Mouse (Mus musculus) CH12.LX (cell line): ENCODE measurements at regions not wholly inside any gene's neighbourhood (a gene's known extent, or its start where the extent isn't known, plus 50 kb on each side); places are given as distances from the start of the nearest gene placed in this dataset.

Experiments
- BHLHE40 ChIP-seq: IDR thresholded peaks from 2 replicates; pipeline ENCODE4 v1.6.1; 2011; ENCODE audit warnings: mild to moderate bottlenecking, low read depth, low read length, improper control_type of control experiment
- CTCF ChIP-seq, 2 experiments: IDR thresholded peaks in 1 of 2; conservative IDR thresholded peaks in 1 of 2; 2 replicates each; pipeline ENCODE4 v1.5.1; 2011 to 2012; ENCODE audit warnings: low read depth in 2 of 2, low read length in 2 of 2, improper control_type of control experiment in 1 of 2, inconsistent platforms in 1 of 2, mild to moderate bottlenecking in 1 of 2, moderate library complexity in 1 of 2
- IRF4 ChIP-seq: IDR thresholded peaks from 2 replicates; pipeline ENCODE4 v1.6.1; 2014; ENCODE audit warnings: low read depth, mild to moderate bottlenecking, inconsistent platforms, low read length, improper control_type of control experiment
- MAFK ChIP-seq: IDR thresholded peaks from 2 replicates; pipeline ENCODE4 v1.6.1; 2011; ENCODE audit warnings: low read length, improper control_type of control experiment; ENCODE audit not compliant: insufficient replicate concordance
- MAX ChIP-seq: IDR thresholded peaks from 2 replicates; pipeline ENCODE4 v1.6.1; 2011; ENCODE audit warnings: low read length, improper control_type of control experiment
- NELFE ChIP-seq: IDR thresholded peaks from 2 replicates; pipeline ENCODE4 v1.6.1; 2011; ENCODE audit warnings: low read depth, low read length, improper control_type of control experiment
- POLR2A ChIP-seq: IDR thresholded peaks from 2 replicates; pipeline ENCODE4 v1.6.1; 2011; ENCODE audit warnings: low read depth, mild to moderate bottlenecking, improper control_type of control experiment, low read length
- RAD21 ChIP-seq: IDR thresholded peaks from 2 replicates; pipeline ENCODE4 v1.6.1; 2011; ENCODE audit warnings: low read depth, mild to moderate bottlenecking, low read length, improper control_type of control experiment, moderate library complexity
- SIN3A ChIP-seq: IDR thresholded peaks from 2 replicates; pipeline ENCODE4 v1.6.1; 2012; ENCODE audit warnings: low read length, improper control_type of control experiment, inconsistent platforms
- TBP ChIP-seq: conservative IDR thresholded peaks from 2 replicates; pipeline ENCODE4 v1.6.1; 2011; ENCODE audit warnings: low read depth, low read length, improper control_type of control experiment
- USF1 ChIP-seq: IDR thresholded peaks from 2 replicates; pipeline ENCODE4 v1.6.1; 2014; ENCODE audit warnings: low read depth, mild to moderate bottlenecking, inconsistent platforms, low read length, improper control_type of control experiment
- ZC3H11A ChIP-seq: IDR thresholded peaks from 2 replicates; pipeline ENCODE4 v1.6.1; 2012; ENCODE audit warnings: low read depth, mild to moderate bottlenecking, inconsistent platforms, low read length, improper control_type of control experiment
- ZKSCAN1 ChIP-seq: IDR thresholded peaks from 2 replicates; pipeline ENCODE4 v1.6.1; 2012; ENCODE audit warnings: low read depth, inconsistent platforms, low read length, improper control_type of control experiment, borderline replicate concordance

DNA sequence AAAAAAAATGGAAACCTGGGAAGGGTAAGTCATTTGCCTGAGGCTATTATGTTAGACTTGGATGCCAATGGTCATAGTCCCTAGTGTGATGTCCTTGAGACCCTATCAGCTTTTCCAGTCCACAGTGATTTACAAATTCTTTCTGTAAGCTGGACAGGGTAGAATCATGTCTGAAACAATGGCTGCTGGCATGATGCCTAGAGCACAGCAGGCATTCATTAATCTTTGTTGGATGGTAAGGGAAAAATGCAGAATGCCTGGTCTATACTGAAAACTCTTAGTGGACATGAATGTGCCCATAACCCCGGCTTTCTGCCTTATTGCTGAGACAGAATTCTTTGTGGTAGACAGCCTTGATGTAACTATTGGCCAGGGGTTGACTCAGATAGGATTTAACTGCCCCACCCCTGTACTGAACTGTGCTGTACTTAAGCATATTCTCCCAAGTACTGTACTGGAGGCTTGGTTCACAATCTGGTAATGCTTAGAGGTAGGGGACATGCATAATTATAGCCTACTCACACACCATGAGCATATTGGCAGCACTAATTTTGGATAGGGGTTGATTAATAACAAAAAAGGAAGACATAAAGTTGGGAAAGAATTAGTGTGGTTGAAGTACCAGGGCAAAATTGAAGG, 424.8 kb downstream of the Zfp619 start:
- TF ChIP-seq MAFK, result no peak
- TF ChIP-seq BHLHE40, result no peak
- no peak for TF ChIP-seq ZKSCAN1
- no peak for TF ChIP-seq POLR2A
- TF ChIP-seq ZC3H11A, result no peak
- TF ChIP-seq IRF4, result no peak
- TF ChIP-seq CTCF (conservative IDR thresholded peaks at IDR 0.05 in 1 of 2, IDR thresholded peaks at IDR 0.05 in 1 of 2; ENCODE audit: low read depth in 2 of 2, low read length in 2 of 2), result no peak
- no peak for TF ChIP-seq USF1
- TF ChIP-seq TBP, result no peak
- TF ChIP-seq RAD21, result no peak
- no peak for TF ChIP-seq SIN3A
- no peak for TF ChIP-seq MAX
- no peak for TF ChIP-seq NELFE
